ENCODE assay signal across 16 mouse cellular contexts in genomic region chr12:35527429-35527828, GRCm38 (mm10). TPM values are rescaled to one million over a fixed set of nuclear protein-coding genes. Genes with fewer than 3 reads are reported as not detected.
DNase-seq lines count a peak whose midpoint lies in the region; ATAC-seq and TF ChIP-seq lines count a peak whose summit lies in the region.
"Had no signal": no experiment of that assay in that cellular context is flagged by ENCODE, and none has a peak within 500 bp of the region (broad histone marks: within the 10 kb centered on the region; RNA-seq: fewer than 3 reads in every experiment).

No protein-coding gene starts in this region.

- TF ChIP-seq CTCF in C2C12 (IDR thresholded peaks at IDR 0.05; ENCODE audit: control insufficient read depth, insufficient read depth, insufficient read length): no peak
- TF ChIP-seq CTCF in liver, embryonic 14.5 days (IDR thresholded peaks at IDR 0.05; ENCODE audit: low read depth): no peak

- no peak overlapping the region for H3K9ac ChIP-seq in liver, embryonic 14.5 days (replicated peaks)
- H3K9ac ChIP-seq: midbrain, embryonic 12.5 days; neural tube, embryonic 12.5 days had no signal

- H3K4me1 ChIP-seq in liver, embryonic 14.5 days (replicated peaks; ENCODE audit: control insufficient read depth in 2 of 2, insufficient read depth in 2 of 2, low read length in 1 of 2): peaks cover 8 to 12% of the 10 kb centered on the region in 2 experiments
- H3K4me1 ChIP-seq: hindbrain, embryonic 10.5 days; limb, embryonic 10.5 days; midbrain, embryonic 12.5 days; neural tube, embryonic 12.5 days had no signal

- H3K36me3 ChIP-seq in C2C12 (ENCODE audit: control insufficient read depth, insufficient read depth): peaks cover 25% of the 10 kb centered on the region
- H3K36me3 ChIP-seq in liver, embryonic 14.5 days (replicated peaks; ENCODE audit: control insufficient read depth, insufficient read depth, low read depth): no peaks in the 10 kb centered on the region
- H3K36me3 ChIP-seq: hindbrain, embryonic 10.5 days; limb, embryonic 10.5 days; midbrain, embryonic 12.5 days; neural tube, embryonic 12.5 days had no signal

- no peak for TF ChIP-seq EP300 in liver, embryonic 14.5 days (IDR thresholded peaks at IDR 0.05; ENCODE audit: low read depth)

- H3K4me3 ChIP-seq in C2C12 (ENCODE audit: insufficient read depth, poor library complexity, severe bottlenecking): no peak overlapping the region
- no peak overlapping the region for H3K4me3 ChIP-seq in liver, embryonic 14.5 days (ENCODE audit: insufficient read depth in 1 of 2, low read depth in 2 of 2, low read length in 2 of 2)
- H3K4me3 ChIP-seq: hindbrain, embryonic 10.5 days; limb, embryonic 10.5 days; midbrain, embryonic 12.5 days; neural tube, embryonic 12.5 days had no signal

- no peak overlapping the region for H3K27ac ChIP-seq in liver, embryonic 14.5 days
- H3K27ac ChIP-seq: hindbrain, embryonic 10.5 days; limb, embryonic 10.5 days; midbrain, embryonic 12.5 days; neural tube, embryonic 12.5 days had no signal

- intact Hi-C loops in gastrocnemius, postnatal 36 days (cut with DNase I): loop anchor here (10.0 kb wide), 1 partner anchor 147 kb away; no protein-coding TSS in a partner anchor

- peak in 2 of 3 experiments; percentile 41 to 46 for DNase-seq in liver, embryonic 14.5 days (ENCODE audit: low read depth in 3 of 3, low spot score in 3 of 3)
- peak; percentile 63 for DNase-seq in lung, postnatal 36 days
- no peak for DNase-seq in left cerebral cortex, adult 9 months (ENCODE audit: low spot score in 2 of 2)
- DNase-seq in kidney, adult 8-10 months: no peak
- DNase-seq in gastrocnemius, postnatal 36 days: no peak
- DNase-seq: cerebellum, adult 9-10 months; layer of hippocampus, adult 9-11 months had no signal

- no peak overlapping the region for H3ac ChIP-seq in C2C12 (ENCODE audit: control insufficient read depth, insufficient read length, low read depth)

- H3K4me2 ChIP-seq in liver, embryonic 14.5 days (ENCODE audit: low read depth): peak overlapping the region; percentile 21
- H3K4me2 ChIP-seq: heart, embryonic 11.5 days; midbrain, embryonic 12.5 days; neural tube, embryonic 12.5 days had no signal

- WGBS in liver, embryonic 14.5 days (ENCODE audit: insufficient replicate concordance): 8% methylated on average over 6 of the region's 6 CpGs

- no peaks in the 10 kb centered on the region for H3K27me3 ChIP-seq in C2C12 (ENCODE audit: control insufficient read depth, insufficient read depth, insufficient read length)
- no peaks in the 10 kb centered on the region for H3K27me3 ChIP-seq in liver, embryonic 14.5 days (ENCODE audit: control insufficient read depth, insufficient read depth, low read length)
- H3K27me3 ChIP-seq: midbrain, embryonic 12.5 days; neural tube, embryonic 12.5 days had no signal

- peaks cover 50% of the 10 kb centered on the region for H3K79me3 ChIP-seq in C2C12 (ENCODE audit: low read depth)

- peak; percentile 70 for ATAC-seq in common myeloid progenitor, adult 5-6 weeks (replicated peaks; ENCODE audit: low read depth, poor library complexity, severe bottlenecking)
- ATAC-seq in liver, embryonic 14.5 days (ENCODE audit: insufficient read depth): peak; percentile 75
- no peak for ATAC-seq in frontal cortex, adult (ENCODE audit: low TSS enrichment)

- peaks cover 59% of the 10 kb centered on the region for H3K79me2 ChIP-seq in C2C12 (ENCODE audit: control insufficient read depth, insufficient read depth)

- H3K9me3 ChIP-seq in liver, embryonic 14.5 days (ENCODE audit: control insufficient read depth, low read length): no peaks in the 10 kb centered on the region
- H3K9me3 ChIP-seq: hindbrain, embryonic 10.5 days; limb, embryonic 10.5 days; midbrain, embryonic 12.5 days; neural tube, embryonic 12.5 days had no signal

TF ChIP-seq in C2C12, 6 proteins besides CTCF, POLR2A, EP300 and RAD21:
- TF ChIP-seq MAX (IDR thresholded peaks at IDR 0.05): no peak
- TF ChIP-seq USF1 (IDR thresholded peaks at IDR 0.05; ENCODE audit: low read depth): no peak
- peak; percentile 57 for TF ChIP-seq CEBPB (IDR thresholded peaks at IDR 0.05; ENCODE audit: low read depth)
- no peak for TF ChIP-seq MYOD1 (IDR thresholded peaks at IDR 0.05; ENCODE audit: control insufficient read depth, insufficient read length, low read depth)
- no peak for TF ChIP-seq FOSL1 (IDR thresholded peaks at IDR 0.05; ENCODE audit: insufficient read depth, low read length, poor library complexity, severe bottlenecking)

RNA-seq across cellular contexts. Expression of gene Ahr, which starts 7.4 kb away (rescaled TPM):
- polyA plus RNA-seq in C2C12 (2012; fragmentation: generic; extraction: Trizol): 2.3 TPM
- total RNA-seq in common myeloid progenitor, adult 5-6 weeks (2017): 0.96 and 1.4 TPM in 2 replicates
- polyA plus RNA-seq in liver, embryonic 14.5 days (2012; rRNA removed): 1.3 and 1.5 TPM in 2 replicates
- 2.3 and 2.4 TPM in 2 replicates for polyA plus RNA-seq in liver, embryonic 14.5 days (2014; fragmentation: Nextera tagmentation; extraction: Ambion mirVana)
- total RNA-seq in gastrocnemius, postnatal 36 days (2021): 1 to 10 TPM; 1.5 to 2.0 TPM
- total RNA-seq: MEL had no signal

Comparison
In these comparisons a context has a peak if more than half of its experiments do, and no peak if none do; other contexts are left out.
1. DNase-seq: peak in liver, embryonic 14.5 days (2 of 3) and lung, postnatal 36 days (single experiment); none in left cerebral cortex, adult 9 months (0 of 2), kidney, adult 8-10 months (0 of 2) and gastrocnemius, postnatal 36 days (0 of 2).